Mouse (Mus musculus) granulocyte monocyte progenitor cell, adult 5-6 weeks (primary cell): Measurements from ENCODE around the gene Tirap. TPM values are rescaled to one million over a fixed set of nuclear protein-coding genes. Genes with fewer than 3 reads are reported as not detected.
A peak's percentile ranks its signal among the peaks of the same experiment; 100 is the strongest.

ENCODE experiments used
- ATAC-seq: replicated peaks from 2 replicates; pipeline ENCODE4 v1.8.0; 2016; ENCODE audit warnings: mild to moderate bottlenecking, moderate TSS enrichment, inconsistent platforms; ENCODE audit not compliant: poor library complexity, severe bottlenecking
- total RNA-seq, 2 experiments: library from RNA; stranded (forward) in 1 of 2; stranded (reverse) in 1 of 2; fragments of 200-712, 200-1000 nt in 1 of 2; fragments of >200 nt in 1 of 2; fragmentation: Nextera tagmentation in 1 of 2; gene quantifications; 2 replicates each; pipeline ENCODE4 v1.2.3; 2014 to 2017

The Tirap gene
- 10.4 and 12.5 TPM in 2 replicates for total RNA-seq (2014; fragmentation: Nextera tagmentation)
- 9.7 and 10.2 TPM in 2 replicates for total RNA-seq (2017)

DNA sequence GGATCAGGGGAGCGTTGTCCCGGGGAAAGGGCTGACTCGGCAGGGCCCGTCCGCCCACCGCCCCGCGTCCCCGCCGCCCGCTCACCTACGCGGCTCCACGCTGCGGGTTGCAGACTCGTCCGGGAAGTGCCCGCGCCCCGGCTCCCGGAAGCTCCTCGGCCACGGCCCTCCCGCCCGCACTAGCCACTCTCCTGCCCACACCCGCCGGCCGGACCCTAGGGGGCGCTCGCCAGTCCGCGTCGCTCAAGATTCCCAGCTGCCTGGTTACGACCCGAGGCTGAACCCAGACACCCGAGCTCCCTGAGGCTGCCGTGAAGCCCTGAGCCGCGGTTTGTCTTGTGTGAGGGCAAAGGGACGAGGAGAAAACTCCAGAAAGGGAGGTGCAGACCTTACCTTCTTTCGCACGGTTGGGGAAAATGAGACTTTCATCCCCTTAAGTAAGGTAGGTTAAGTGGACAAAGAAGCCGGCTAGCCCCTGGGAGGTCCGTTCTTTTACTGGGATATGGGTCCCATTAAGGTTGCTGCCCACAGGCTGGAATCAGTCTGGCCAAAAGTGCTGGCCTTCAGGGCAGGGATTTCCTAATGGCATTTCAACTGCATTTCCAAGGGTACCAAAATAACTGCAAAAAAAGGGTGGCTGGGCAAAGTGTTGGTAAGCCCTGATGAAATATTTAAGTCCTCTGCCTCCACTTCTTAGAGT is at the start of gene Tirap, which contains the start of gene Srpr:
TSS of gene Tirap (minus strand) at position 520 of the 700 bp plus-strand sequence.
TSS of gene Srpr (plus strand) at position 404 of the 700 bp plus-strand sequence.
- ATAC-seq: peak; percentile 97

- no peak for ATAC-seq
Measured at GRCm38 (mm10) chr9:35249476-35249875, 49.4 kb upstream of the Tirap start.

- no peak for ATAC-seq
Measured at GRCm38 (mm10) chr9:35247405-35247804, 47.3 kb upstream of the Tirap start.

DNA sequence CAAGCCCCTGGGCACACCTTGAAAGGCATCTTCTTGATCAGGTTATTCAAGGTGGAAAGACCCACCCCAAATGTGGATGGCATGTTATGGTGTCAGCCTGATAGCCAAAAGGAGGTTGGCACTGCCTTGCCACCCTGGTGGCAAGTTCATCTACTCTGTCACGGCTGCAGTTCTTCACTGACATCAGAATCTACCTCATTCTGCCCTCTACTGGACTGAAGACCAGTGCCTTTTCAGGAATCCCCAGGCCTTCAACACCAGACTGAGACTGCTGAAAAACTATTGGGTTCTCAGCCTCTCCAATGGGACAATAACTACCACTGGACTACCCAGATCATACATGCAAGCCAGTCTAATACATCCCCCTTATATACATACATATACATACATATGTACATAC is 39.6 kb upstream of the Tirap start:
- no peak for ATAC-seq

DNA sequence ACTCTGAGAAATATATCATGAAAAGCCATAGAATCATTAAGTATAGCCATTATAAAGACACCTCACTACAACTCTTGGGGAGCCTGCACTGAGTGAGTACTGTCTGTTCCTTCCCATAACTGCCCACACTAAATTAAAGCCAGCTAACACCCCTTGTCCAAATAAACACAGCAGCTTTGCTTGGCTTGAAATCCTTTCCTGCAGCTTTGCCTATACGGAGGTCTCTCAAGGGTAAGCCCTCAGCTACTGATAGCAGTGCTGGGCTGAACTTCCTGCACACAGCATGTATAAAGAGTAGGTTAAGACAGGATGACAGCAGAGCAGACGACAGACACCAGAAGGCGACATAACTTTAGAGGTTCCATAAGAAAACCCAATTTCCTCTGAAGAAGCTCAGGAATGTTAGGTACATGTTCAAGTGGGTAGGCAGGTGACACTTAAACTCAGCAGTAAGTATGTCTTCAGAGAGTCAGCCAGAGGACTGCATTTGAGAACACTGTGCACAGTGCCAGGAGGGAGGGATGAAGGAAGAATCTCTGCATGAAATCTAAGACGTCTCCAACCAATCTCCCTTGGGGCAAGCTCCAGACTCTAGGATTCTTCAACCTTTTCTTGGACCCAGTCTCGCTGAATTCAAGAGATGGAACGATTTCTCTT is 39.0 kb upstream of the Tirap start:
- no peak for ATAC-seq

DNA sequence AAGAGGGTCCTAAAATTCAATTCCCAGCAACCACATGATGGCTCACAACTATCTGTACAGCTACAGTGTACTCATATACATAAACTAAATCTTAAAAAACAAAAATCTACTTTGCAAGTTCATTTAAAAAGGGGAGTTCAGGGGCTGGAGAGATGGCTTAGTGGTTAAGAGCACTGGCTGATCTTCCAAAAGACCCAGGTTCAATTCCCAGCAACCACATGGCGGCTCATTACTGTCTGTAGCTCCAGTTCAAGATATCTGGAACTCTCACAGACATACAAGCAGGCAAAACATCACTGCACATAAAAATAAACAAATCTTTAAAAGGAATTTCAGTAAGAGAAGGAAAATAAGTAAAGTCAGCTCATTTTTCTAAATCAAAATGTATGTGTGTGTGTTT is 38.3 kb upstream of the Tirap start:
- no peak for ATAC-seq

- ATAC-seq: no peak; the same call in 1 of the 2 replicates
Measured at GRCm38 (mm10) chr9:35235996-35236395, 35.9 kb upstream of the Tirap start.

GRCm38 (mm10) chr9:35228671-35229070 is 28.6 kb upstream of the Tirap start:
- ATAC-seq: no peak

DNA sequence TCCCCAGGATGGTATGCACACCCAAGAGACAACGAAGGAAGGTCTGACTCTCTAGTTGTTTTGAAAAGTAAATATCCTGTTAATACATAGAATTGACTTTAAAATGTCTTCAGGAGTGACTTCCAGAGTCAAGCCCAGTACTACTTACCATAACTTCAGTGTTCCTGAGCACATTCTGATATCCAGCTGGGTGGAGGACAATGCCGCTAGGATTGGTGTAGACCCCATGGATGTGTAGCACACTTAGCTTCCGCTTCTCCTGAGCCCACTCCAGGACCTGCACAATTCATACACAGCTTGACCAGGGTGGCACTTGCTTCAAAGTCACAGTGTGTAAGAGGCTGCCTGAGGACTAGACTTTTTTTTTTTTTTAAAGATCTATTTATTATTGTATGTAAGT is 23.4 kb upstream of the Tirap start:
- no peak for ATAC-seq

- no peak for ATAC-seq
Measured at GRCm38 (mm10) chr9:35217963-35218362, 17.9 kb upstream of the Tirap start.

DNA sequence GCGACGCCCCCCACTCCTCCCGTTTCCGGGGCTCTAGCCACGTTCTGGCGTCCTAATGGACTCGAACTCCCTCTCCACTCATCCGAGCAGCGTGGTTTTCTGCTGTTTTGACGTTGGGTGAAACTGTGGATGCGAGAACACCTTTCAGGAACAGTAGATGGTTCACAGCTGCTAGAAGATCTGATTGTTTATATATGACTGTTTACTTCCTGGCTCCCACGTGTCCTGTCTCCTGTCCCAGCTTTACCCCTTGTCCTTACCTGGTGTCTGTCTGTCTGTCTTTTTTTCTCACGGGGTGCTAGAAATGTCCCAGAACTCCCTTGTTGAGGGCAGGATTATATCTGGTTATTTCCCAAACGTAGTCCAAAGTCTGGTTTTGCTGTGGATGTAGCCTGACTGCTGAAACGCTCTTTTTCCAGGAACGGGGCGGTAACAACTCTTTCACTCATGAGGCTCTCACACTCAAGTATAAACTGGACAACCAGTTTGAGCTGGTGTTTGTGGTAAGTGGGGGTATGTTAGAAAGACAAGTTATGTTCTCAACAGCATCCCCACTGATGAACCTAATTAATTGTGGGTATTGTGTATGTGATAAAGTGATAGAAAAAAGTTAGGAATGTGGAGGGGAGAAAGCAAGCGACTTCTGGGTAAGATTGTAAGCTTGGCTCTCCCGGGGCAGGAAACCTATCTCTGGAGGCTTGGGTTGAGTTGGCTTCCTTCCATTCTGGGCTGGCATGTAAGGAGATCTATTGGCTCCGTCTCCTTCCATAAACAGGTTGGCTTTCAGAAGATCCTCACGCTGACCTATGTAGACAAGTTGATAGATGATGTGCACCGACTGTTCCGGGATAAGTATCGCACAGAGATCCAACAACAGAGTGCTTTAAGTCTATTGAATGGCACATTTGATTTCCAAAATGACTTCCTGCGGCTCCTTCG is 11.8 kb upstream of the Tirap start:
- ATAC-seq: peak; percentile 0; the same call in 1 of the 2 replicates

GRCm38 (mm10) chr9:35210542-35211474 is 10.7 kb upstream of the Tirap start, which contains the start of gene Foxred1:
Foxred1 (minus strand) TSS chr9:35211055.
- peak; percentile 86 for ATAC-seq

- ATAC-seq: no peak
Measured at GRCm38 (mm10) chr9:35204421-35204820, 4.3 kb upstream of the Tirap start.

DNA sequence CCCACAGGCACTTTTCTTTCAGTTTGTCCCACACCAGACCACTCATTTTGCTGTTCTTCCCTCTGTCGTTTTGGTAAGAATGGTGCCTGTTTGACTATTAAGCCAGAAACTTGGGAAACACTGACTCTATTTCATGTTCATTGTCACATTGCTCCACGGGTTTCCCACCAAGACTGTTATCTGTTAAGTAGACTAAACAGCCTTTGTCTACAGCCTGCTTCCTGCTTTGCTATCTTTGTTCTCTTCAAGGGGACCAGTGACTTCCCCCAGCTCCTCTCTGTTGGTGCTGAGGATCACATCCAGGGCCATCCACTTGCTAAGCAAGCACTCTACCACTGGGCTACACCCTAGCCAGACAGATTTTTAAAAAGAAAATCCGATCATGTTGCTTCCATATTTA is 3.4 kb upstream of the Tirap start:
- ATAC-seq: no peak

- ATAC-seq: no peak
Measured at GRCm38 (mm10) chr9:35200529-35201060, 504 bp upstream of the Tirap start.

GRCm38 (mm10) chr9:35198945-35199771 is 933 bp downstream of the Tirap start:
- peak; percentile 40 for ATAC-seq

GRCm38 (mm10) chr9:35198351-35198750 is 1.7 kb downstream of the Tirap start:
- ATAC-seq: no peak

DNA sequence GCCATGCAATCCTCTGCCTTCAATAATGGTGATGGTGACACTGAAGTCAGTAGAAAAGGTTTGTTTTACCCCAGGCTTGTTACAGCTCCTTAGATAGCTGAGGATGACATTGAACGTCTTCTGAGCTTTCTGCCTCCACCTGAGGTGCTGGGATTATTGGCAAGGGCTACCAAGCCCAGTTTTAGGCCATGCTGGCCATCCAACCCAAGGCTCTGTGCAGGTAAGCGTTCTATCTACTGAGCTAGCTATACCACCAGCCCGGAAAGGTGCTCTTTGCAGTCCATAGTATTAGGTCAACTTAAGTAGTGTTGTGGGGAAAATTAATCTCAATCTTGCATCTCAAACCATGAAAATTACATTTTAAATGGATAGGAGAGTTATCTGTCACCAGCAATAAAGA is 2.5 kb downstream of the Tirap start:
- ATAC-seq: no peak
